Mouse (Mus musculus) gastrocnemius, postnatal 4 days (tissue): ENCODE data around the gene H2-DMb1. TPM values are rescaled to one million over a fixed set of nuclear protein-coding genes. Genes with fewer than 3 reads are reported as not detected.

ENCODE experiments used
- DNase-seq, 2 experiments: peaks; one replicate each; pipeline ENCODE4 v3.0.0; 2021 to 2022; ENCODE audit warnings: low spot score in 2 of 2, mixed read lengths in 2 of 2
- long read RNA-seq, 2 experiments: library from polyadenylated mRNA; stranded (forward); transcript quantifications; one replicate each; pipeline ENCODE4 v2.0.0; 2021
- total RNA-seq, 2 experiments: library from RNA; stranded (reverse); gene quantifications; 2 replicates each; pipeline ENCODE4 v1.2.3; 2021

H2-DMb1 gene
- total RNA-seq: 1 to 10 TPM in 1 of 2 experiments, under 1 TPM in 1; 0.70 to 1.4 TPM
- long read RNA-seq, experiment 1, partial matches to known transcripts: 1 of 5 reads
- long read RNA-seq, experiment 1, other reads (novel, unspliced or antisense): 1 of 5 reads
- long read RNA-seq, experiment 2, partial matches to known transcripts: 0 of 3 reads
- long read RNA-seq, experiment 2, other reads (novel, unspliced or antisense): 0 of 3 reads

DNA sequence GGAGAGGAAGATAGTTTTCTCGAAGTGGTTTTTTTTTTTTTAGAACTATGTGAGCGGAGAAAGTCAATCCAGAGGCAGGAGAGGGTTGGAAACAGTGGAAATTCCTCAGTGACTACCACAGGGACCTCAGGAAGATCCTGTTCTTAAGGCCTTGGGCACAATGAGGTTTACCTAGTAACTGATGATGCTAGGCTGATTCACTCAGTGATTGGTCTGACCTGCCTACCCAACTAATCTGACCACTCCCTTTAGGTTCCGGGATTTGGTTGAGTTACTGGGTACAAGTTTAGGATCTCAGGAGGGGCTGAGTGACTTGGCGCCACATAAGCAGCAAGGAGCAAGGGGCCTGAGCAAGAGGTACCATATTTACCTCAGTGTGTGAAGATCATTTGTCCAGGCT is at the start of gene H2-DMb1:
H2-DMb1 (plus strand) TSS at position 150 of the 400 bp plus-strand sequence.
- DNase-seq: no peak

DNA sequence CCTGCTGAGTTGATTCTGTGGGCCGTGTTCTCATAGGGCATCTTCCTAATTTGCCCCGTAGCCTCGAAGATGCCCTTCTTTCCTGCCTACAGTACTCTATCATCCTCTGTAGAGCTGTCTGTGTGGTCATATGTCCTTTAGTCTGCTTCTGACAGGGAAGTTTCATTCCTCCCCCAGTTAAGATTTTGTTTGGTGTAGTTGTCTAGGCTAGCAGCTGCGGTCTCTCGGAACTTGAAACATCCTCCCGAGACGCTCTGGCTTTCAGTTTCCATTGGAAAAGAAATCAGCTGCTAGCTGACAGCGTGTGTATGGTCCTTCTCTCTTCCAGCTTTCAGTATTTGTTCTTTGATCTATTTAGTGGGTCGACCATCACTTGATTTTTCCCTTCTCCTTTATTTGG is 48.1 kb upstream of the H2-DMb1 start:
- no peak for DNase-seq

DNA sequence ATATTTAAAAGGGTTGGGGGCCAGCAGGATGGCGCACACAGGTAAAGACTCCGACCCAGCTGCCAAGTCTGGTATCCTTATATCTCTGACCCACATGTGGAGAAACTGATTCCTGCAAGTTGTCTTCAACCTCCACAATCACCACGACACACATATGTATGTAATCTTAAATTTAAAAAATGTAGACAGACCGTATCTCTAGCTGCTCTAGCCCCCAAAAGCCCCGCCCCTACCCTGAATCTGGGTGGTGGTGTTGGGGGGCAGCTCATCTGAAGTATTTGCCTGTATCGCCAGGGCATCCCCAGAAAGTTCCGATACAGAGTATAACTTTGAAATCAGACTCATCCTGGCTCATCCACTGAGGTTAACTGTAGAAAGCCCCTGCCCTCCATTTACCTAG is 46.3 kb upstream of the H2-DMb1 start:
- no peak for DNase-seq

GRCm38 (mm10) chr17:34107109-34107867 is 45.6 kb upstream of the H2-DMb1 start:
- no peak for DNase-seq

- DNase-seq: no peak
These were observed 44.4 kb upstream of the H2-DMb1 start for GRCm38 (mm10) chr17:34108460-34108859.

DNA sequence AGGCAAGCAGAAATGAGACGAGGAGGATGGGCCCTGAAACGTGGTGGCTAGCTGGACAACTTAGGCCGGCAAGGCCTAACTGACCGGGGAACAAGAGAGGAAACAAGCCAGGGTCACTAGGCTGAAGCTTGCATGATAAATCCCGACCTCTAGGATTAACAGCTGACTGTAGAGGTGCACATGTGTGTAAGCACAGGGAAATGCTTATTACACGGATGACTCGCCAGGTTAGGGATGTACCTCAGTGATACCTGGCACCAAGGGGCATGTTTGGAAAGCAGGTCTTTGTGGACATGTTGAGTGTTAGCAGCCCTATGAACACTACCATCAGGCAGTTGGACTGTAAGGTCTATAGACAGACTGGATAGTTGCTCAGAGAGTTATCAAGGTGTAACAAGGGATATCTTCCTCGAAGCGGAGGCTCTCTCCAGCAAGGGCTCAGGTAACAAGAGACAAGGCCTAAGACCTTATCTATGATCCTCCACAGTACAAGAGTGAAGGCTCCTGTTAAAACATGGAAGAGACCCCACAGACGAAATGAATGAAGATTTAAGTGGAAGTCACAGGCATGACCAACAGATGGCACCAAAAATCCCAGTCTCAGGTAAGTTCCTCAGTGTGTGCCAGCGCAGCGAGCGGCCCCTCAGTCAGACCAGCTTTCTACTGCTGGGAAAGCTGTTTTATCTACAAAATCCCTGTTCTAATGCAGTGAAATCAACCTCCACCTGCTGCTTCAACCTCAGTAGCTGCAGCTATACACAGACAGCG is 43.6 kb upstream of the H2-DMb1 start:
- no peak for DNase-seq

DNA sequence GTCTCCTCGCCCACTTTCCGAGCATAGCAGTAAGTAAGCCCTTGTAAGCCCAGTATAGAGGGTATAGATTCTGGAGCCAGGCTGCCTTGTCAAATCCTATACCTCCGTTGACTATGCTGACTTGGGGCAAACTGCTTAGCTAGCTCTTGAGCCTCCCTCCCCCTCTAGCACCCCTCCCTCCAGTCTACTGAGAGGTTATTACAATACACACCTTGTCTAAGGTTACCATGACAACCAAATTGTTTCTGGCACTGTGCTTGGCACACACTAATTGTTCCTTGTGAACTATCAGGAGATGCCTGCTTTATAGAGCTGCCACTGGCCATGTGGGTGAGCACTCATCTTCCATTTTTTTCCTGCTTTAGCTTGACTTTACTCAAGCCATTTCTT is 43.1 kb upstream of the H2-DMb1 start:
- no peak for DNase-seq

DNA sequence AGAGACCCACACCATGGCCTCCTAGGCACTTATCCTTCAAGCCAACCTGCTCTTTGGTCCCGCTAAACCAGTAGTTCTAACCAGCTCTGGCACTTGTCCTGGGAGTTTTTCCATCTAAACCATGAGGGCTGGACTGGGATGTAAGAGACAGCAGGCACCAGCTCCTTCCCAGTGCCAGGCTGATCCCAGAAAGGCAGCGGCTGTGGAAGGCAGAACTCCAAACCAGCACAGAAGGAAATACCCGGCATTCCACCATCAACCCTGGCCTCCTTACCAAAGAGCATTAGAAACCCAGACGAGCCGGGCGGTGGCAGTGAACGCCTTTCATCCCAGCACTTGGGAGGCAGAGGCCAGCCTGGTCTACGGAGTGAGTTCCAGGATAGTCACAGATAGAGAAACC is 42.6 kb upstream of the H2-DMb1 start:
- no peak for DNase-seq

DNA sequence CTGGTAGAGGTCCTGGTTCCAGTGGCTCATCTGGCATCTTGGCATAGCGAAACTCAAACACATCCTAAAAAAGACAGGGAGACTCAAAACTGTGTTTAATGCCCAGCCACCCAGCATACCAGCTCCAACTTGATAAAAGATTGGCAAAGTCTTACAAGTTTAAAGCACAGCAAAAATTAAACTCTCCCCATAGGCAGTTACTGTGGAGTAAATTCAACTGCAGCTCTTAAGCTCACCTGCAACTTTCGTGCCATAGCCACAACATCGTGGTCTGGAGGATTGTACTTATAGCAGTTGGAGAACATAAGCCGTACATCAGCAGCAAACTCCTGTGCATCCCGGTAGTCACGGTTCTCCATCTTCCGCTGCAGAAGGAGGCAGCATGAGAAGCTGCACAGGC is 38.8 kb upstream of the H2-DMb1 start:
- DNase-seq: no peak

DNA sequence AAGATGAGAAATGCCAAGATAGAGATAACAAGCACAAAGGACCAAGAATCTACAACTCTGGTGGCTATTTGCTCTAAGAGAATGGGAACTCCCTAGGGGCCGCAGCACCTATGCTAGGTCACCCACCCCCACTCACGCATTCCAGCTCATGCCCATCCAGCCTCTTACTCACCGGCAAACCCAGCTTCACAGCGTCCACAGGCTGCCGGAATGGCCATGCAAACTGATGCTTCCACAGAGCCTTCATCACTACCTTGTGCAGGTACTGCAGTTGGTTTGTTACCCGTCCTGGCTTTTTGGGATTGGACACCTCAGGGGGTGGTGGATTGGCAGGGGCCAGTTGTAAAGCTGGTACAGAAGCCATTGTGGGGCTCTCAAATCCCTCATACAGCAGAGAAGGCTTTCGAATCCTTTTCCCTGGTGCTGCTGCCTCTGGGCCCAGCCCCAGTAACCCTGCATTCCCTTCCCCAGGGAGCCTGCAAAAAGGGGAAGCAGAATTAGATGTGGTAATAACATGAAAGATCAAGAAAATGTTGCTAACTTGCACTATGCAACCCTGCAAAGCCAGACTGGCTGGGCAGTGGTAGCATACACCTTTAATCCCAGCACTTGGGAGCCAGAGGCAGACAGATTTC is 36.0 kb upstream of the H2-DMb1 start:
- no peak for DNase-seq

DNA sequence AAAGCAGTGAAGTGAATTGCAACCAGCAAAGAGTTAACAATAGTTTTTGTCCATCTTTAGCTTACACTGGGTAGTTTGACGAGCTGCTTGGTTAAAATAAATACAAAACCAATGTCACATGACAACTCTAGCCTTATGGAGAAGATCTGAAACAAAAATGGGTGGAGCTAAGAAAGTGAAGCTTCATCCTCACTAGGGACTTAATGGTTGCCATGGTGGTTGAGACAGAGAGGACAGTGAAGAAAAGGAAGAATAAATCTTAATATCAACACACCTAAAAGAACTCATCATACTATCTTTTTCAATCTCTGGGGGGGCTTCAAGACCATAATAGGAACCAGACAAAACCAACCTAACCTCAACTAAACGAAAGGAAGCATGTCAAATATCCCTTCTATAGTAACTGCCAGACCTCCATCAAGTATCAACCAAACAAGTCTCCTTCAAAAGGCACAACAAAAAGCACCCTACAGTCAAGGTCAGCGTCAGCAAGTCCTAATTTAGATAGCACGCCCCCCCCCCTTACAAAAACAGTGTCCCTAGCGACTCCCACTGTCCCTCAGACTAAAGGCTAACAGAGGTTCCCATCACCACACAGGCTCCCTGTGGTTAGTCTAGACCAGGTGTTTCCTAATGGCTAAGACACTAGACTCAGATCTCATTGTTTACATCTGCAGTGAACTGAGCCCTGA is 35.3 kb upstream of the H2-DMb1 start:
- no peak for DNase-seq

- peak in 1 of 2 experiments; percentile 54 for DNase-seq
These were observed 34.6 kb upstream of the H2-DMb1 start for GRCm38 (mm10) chr17:34118113-34118872.

GRCm38 (mm10) chr17:34118873-34119248 is 34.0 kb upstream of the H2-DMb1 start:
- peak in 1 of 2 experiments; percentile 52 for DNase-seq

DNA sequence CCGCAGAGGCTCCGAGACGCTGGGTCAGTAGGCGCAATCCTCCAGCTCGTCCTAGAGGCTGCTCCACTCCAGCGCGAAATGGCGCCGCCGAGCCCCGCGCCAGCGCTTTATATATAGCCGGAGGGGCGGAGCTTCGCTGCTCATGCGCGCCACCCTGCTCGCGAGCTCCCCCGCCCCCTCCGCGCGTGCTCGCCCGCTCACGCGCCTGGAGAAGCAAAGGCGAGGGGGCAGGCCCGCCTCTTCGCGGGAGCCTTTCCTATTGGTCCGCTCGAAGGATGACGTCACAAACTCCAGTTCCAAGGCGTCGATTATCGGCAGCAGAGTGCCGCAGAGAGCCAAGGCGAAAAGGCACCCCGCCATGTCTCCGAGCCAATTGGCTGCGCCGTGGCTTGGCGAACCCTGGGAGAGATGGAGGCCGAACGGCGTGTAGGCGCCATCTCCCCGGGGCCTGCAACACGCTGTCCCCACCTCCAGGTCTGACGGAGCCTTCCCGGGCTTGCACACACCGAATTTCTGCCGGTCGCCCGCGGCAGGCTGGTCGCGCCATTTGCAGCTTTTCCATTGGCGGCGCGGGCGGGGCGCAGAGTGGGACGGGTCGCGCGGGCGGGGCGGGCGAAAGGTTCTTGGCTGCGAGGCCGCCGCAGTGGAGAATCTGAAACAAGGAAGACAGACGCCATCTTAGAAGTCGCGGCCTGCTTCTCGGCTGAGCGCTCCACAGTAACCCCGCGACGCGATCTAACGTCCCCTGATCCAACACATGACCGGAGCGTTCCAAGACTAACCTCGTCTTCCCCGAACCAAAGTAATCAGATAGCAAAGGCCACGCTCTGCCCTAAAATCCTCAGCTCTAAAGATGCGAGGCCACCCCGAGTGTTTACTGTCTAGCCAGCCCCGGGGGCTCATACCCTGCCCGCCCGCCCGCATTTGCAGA is 33.4 kb upstream of the H2-DMb1 start, which contains the start of gene H2-DMa:
H2-DMa (plus strand) TSS at position 293 of the 931 bp plus-strand sequence.
- peak; percentile 98 for DNase-seq

- DNase-seq: peak; percentile 84 to 92
These were observed 32.6 kb upstream of the H2-DMb1 start for GRCm38 (mm10) chr17:34120180-34120723.

- DNase-seq: peak; percentile 81 to 89
These were observed 32.1 kb upstream of the H2-DMb1 start for GRCm38 (mm10) chr17:34120814-34121171.

DNA sequence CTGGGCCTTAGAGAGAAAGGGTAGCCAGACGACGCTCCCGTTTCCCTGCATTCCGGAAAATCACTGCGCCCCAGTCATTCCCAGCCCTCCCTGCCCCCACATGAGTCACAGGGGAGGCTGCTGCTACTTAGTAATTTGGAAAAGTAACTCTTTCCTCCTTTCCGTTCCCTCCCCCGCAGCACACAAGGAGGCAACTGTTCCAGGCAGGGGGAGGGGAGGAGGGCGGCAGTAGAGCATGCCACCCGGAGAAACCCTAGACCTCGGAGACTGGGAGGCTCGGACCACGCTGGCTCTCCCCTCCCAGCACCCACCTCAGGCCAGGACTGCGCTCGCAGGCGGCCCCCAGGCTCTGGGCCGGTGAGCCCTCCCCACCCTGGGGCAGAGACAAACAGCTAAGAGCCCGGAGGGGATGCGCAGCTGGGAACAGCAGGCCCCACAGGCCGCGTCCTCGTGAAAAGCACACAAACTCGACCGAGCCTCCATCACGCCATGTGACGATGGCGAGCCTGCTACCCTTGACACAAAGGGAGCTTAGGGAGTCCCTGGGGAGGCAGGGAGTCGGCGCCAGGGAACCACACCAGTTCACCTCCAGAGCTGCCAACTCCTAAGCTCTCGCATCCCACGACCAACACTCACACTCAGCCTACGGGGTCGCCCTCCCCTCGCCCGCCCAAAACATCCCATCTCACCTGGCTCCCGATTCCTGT is 31.5 kb upstream of the H2-DMb1 start:
- DNase-seq: peak; percentile 69 to 89

DNA sequence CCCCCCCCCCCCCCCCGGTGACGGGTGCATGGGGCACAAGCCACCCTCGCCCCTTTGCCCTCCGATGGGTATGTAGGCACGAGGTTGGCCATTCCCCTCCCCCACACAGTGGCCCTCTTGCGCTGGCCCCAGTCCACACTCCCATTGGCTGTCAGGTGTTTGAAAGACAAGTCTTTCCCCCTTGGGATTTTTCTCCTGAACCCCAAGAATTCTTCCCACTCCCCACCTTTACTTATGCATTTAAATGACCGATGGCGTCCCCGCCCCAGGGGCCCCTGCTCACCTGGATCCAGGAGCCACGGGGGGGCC is 31.0 kb upstream of the H2-DMb1 start:
- DNase-seq: peak in 1 of 2 experiments; percentile 73
